Mouse (Mus musculus) NIH3T3 (cell line): Measurements from ENCODE around the gene Auh.

Experiments used
- DNase-seq: peaks from one replicate; pipeline ENCODE4 v3.0.0-alpha.2; 2012; ENCODE audit warnings: low read depth

Auh gene

GRCm38 (mm10) chr13:52929209-52930171 is at the start of gene Auh:
Gene Auh (minus strand): TSS chr13:52929681.
- DNase-seq, result peak; percentile 92

DNA sequence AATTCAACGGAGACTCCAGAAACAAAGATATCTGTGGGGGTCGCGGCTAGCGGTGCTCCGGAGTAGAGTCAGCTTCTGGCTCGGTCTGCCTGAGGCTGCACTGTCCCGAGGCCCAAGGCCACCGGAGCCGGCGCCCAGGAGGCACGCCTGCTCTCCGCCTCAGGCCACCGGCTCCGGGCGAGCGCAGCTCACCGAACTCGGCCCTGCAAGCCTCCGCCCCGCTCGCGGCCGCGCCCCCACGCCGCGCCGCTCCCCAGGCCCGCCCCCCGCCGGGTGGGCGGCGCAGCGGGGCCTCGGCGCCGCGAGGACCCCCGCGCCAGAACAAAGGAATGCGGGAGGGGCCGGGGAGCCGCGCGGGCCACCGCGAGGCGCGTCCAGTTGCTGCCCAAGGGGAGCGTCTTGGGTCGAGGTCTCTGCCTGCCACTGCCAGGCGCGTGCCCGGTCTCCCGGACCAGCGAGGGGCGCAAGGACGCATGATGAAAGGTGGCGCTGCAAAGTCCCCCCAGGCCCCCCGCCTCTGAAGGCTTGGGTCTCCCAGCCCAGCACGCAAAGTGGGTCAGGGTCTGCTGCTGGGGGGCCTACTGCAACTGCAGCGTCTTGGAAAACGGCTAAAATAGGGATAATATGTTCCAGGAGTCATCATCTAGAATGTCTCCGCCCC is 49.0 kb upstream of the Auh start:
- DNase-seq, result peak; percentile 77

GRCm38 (mm10) chr13:52977757-52978156 is 48.3 kb upstream of the Auh start:
- DNase-seq, result no peak

GRCm38 (mm10) chr13:52977221-52977609 is 47.7 kb upstream of the Auh start:
- DNase-seq, result no peak

DNA sequence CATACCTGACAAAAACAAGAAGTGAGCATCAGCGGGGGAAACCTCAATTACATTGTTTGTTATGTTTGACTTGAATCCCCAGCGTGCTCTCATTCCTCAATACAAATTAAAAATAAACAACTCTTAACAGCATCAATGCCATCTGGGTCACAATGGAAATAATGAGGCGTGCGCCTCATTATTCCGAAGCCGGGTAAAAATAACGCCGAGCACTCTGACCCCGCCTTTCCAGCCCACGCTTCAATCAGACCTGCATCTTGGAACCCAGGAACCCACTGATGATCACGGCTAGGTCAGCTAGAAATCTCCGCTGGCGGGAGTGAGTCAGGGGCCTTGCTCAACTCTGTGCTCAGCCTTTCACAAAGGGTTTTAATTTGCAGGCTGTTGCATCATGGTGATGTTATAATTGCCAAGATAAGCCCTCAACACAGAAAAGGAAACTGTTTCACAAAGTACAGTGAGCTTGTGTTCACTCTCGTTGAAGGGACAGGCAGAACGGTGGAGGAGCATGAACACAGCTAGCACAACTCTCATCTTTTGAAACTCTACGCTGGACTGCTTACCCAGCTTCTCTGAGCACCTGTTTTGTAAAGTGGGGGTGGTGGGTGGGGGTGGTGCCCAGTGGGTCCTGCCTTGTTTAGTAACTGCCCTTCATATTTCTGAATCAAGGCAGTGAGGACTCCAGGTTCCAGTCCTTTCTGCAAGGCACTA is 47.2 kb upstream of the Auh start:
- peak; percentile 90 for DNase-seq

DNA sequence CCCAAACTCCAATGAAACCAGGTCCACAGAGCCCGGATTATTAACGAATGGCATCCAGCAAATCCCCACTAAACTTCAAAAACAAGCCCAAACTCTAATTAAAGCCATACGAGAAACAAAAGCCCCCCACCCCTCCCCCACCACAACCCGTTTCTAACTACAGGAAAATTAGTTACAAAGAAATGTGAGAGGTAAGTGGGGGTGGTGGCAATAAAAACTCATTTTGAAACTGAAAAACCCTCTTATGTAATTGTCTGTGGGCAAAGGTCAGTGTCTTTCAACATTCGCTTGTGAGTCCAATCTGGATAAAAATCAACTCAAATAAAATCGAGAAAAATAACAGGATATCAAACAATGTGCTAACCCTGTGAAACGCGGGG is 46.6 kb upstream of the Auh start:
- DNase-seq, result peak; percentile 49

GRCm38 (mm10) chr13:52974676-52975075 is 45.2 kb upstream of the Auh start:
- no peak for DNase-seq

GRCm38 (mm10) chr13:52973427-52973826 is 43.9 kb upstream of the Auh start:
- peak; percentile 56 for DNase-seq

DNA sequence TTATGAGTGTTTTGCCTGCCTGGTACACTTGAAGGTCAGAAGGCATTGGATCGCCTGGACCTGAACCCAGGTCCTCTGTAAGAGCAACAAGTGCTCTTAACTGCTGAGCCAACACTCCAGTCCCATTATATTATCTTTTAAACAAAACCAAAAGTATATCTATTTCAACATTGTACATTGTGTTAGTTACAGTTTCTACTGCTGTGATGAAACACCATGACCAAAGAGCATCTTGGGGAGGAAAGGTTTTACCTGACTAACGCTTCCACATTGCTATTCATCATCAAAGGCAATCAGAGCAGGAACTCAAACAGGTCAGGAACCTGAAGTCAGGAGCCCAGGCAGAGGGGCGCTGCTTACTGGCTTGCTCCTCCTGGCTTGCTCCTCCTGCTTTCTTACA is 43.1 kb upstream of the Auh start:
- no peak for DNase-seq

GRCm38 (mm10) chr13:52970876-52971275 is 41.4 kb upstream of the Auh start:
- no peak for DNase-seq

- DNase-seq, result no peak
Measured at GRCm38 (mm10) chr13:52962922-52963321, 33.4 kb upstream of the Auh start.

DNA sequence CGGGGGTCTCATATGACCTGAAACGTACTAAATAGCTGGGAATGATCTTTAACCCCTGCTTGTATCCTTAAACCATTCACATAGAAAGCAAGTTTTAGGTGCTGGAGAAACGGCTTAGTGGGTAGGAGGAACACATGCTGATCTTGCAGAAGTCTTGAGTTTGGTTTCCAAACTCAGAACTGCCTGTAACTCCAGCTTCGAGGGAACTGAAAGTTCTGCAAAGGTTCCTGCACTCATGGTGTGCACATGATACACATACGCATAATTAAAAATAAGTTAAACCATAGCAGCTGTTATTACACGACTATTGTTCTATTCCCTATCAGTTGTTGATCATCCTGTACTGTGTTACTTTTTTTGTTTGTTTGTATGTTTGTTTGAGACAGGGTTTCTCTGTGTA is 32.9 kb upstream of the Auh start:
- DNase-seq, result no peak

DNA sequence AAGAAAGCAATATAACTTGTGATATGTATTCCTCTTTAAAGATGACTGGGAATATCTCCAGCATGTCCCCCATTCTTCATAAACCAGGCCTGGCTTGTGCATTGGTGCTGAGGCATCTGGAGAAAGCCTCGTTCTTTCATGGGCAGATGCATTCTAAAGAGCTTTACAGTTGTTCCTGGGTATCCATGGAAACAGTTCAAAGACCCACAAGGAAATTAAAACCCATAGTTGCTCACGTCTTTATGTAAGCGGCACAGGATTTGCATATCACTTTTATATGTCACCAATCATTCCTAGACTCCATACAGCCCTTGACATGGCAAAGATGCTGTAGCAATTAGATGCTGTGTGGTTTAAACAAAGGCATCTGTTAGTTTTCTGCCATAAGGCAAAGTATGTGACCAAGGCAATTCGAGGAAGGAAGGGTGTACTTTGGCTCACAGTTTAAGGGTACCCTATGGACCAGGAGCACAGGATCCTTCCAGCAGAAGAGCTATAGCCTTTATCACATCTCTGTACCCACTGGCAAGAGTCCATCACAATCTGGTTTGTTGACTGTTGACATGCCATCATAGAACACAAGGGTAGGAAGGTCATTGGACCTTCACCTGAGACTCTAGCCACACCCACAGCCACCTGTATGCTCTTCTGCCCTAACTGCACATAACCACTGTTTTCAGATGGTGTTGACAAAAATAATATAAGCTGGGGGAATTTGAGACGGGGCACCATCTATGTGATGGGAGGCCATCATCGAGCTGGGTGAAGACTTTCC is 24.5 kb upstream of the Auh start:
- DNase-seq, result no peak

- no peak for DNase-seq
Measured at GRCm38 (mm10) chr13:52949211-52949610, 19.7 kb upstream of the Auh start.

GRCm38 (mm10) chr13:52947545-52947944 is 18.1 kb upstream of the Auh start:
- DNase-seq, result no peak

- DNase-seq, result no peak
Measured at GRCm38 (mm10) chr13:52945769-52946168, 16.3 kb upstream of the Auh start.

DNA sequence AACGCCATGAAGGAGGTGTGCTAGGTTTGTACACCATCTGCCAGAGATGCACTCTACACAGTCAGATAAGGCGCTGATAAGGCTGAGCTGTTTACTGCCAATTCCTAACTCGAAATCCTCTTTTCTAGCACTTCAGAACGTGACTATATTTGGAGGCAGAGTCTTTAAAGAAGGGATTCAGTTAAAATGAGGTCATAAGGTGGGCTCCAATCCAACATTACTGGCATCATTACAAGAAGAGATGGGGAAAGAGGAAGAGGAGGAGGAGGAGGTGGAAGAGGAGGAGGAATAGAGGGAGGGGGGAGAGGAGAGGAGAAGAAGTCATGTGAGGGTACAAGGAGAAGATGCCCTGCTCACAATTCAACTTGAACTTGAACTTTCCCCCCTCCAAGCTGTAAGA is 14.6 kb upstream of the Auh start:
- peak; percentile 76 for DNase-seq

DNA sequence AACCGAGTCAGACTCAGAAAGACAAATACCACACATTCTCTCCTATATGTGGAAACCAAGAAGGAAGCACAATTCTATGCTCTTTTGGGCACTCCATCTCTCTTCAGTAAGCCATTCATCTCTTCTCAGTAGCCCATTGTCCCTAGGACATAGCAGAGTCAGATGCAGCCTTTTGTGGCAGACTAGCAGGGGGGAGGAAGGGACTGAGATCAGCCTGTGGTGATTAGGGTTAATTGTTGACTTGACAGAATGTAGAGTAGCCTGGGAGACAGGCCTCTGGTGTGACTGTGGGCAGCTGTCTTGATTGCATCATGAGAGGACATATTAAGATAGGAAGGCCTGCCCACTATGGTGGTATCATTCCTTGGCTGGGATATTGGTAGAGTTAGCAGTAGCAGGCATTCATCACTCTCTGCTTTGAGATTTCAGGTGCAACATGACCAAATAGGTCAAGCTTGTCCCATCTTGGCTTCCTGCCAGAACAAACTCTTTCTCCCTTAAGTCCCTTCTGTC is 13.5 kb upstream of the Auh start:
- DNase-seq, result no peak

DNA sequence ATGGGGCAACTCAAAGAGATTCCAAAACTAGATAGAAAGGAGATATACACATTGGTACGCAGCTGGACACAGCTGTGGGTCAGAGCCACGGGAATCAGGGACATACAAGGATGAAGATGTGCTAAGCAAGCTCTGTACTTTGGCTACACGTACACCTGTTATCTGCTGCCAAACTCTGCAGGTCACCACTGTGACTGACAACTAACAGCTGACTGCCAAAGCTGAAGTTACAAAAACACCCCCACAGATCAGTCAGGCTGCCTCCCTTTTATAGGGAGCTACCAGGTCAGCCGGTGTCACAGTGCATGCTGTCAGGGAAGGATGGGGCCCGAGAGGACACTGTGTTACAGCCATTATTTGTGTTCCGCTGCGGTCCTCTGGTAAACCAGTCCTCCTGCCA is 11.5 kb upstream of the Auh start:
- DNase-seq, result no peak

- DNase-seq, result no peak
Measured at GRCm38 (mm10) chr13:52930582-52930981, 1.1 kb upstream of the Auh start.

GRCm38 (mm10) chr13:52928392-52928791 is 1.1 kb downstream of the Auh start:
- DNase-seq, result peak; percentile 40

GRCm38 (mm10) chr13:52924457-52924856 is 5.0 kb downstream of the Auh start:
- DNase-seq, result no peak
